8 mouse cellular contexts compared by ENCODE assay signal in genomic region chr8:84067911-84068310, GRCm38 (mm10). TPM values are rescaled to one million over a fixed set of nuclear protein-coding genes. Genes with fewer than 3 reads are reported as not detected.
A peak's percentile ranks its signal among the peaks of the same experiment; 100 is the strongest.
DNase-seq lines count a peak whose midpoint lies in the region; ATAC-seq and TF ChIP-seq lines count a peak whose summit lies in the region.

No protein-coding gene starts in this region.

- H3K4me1 ChIP-seq in embryonic facial prominence, embryonic 15.5 days = peaks cover 46% of the 10 kb centered on the region
- H3K4me1 ChIP-seq in intestine, embryonic 16.5 days (ENCODE audit: control insufficient read depth, insufficient read depth, low read length) = peaks cover 36% of the 10 kb centered on the region
- H3K4me1 ChIP-seq in neural tube, embryonic 13.5 days (replicated peaks) = peaks cover 64% of the 10 kb centered on the region

- no peaks in the 10 kb centered on the region for H3K9me3 ChIP-seq in embryonic facial prominence, embryonic 15.5 days (replicated peaks)
- H3K9me3 ChIP-seq in intestine, embryonic 16.5 days (ENCODE audit: control insufficient read depth, low read length) = no peaks in the 10 kb centered on the region
- H3K9me3 ChIP-seq in neural tube, embryonic 13.5 days = no peaks in the 10 kb centered on the region

- H3K27ac ChIP-seq in layer of hippocampus, adult 2 months = peak overlapping the region; percentile 99
- H3K27ac ChIP-seq in embryonic facial prominence, embryonic 15.5 days (replicated peaks) = no peak overlapping the region
- no peak overlapping the region for H3K27ac ChIP-seq in intestine, embryonic 16.5 days (ENCODE audit: low read length)
- no peak overlapping the region for H3K27ac ChIP-seq in neural tube, embryonic 13.5 days (replicated peaks)

- ATAC-seq in embryonic facial prominence, embryonic 15.5 days (ENCODE audit: insufficient number of reproducible peaks, low FRiP score, low TSS enrichment, low read depth) = no peak
- ATAC-seq in intestine, embryonic 16.5 days = no peak
- no peak for ATAC-seq in neural tube, embryonic 13.5 days (ENCODE audit: low read depth)

- peak overlapping the region; percentile 47 for H3K4me2 ChIP-seq in embryonic facial prominence, embryonic 15.5 days (replicated peaks)
- peak overlapping the region; percentile 59 for H3K4me2 ChIP-seq in intestine, embryonic 16.5 days (ENCODE audit: low read depth, low read length)
- peak overlapping the region; percentile 55 for H3K4me2 ChIP-seq in neural tube, embryonic 13.5 days

- WGBS in embryonic facial prominence, embryonic 15.5 days = 85% methylated on average over 7 of the region's 7 CpGs
- WGBS in intestine, embryonic 16.5 days = 76% methylated on average over 7 of the region's 7 CpGs
- 87% methylated on average over 7 of the region's 7 CpGs for WGBS in neural tube, embryonic 13.5 days

- no peaks in the 10 kb centered on the region for H3K36me3 ChIP-seq in embryonic facial prominence, embryonic 15.5 days
- H3K36me3 ChIP-seq in intestine, embryonic 16.5 days (ENCODE audit: control insufficient read depth, insufficient read depth, low read length) = no peaks in the 10 kb centered on the region
- no peaks in the 10 kb centered on the region for H3K36me3 ChIP-seq in neural tube, embryonic 13.5 days

- H3K27me3 ChIP-seq in embryonic facial prominence, embryonic 15.5 days = no peaks in the 10 kb centered on the region
- H3K27me3 ChIP-seq in intestine, embryonic 16.5 days (replicated peaks; ENCODE audit: control insufficient read depth, insufficient read depth, low read length) = no peaks in the 10 kb centered on the region
- no peaks in the 10 kb centered on the region for H3K27me3 ChIP-seq in neural tube, embryonic 13.5 days

- H3K9ac ChIP-seq in embryonic facial prominence, embryonic 15.5 days = no peak overlapping the region
- peak overlapping the region; percentile 35; the same call in 1 of the 2 replicates for H3K9ac ChIP-seq in intestine, embryonic 16.5 days (ENCODE audit: low read depth, low read length)
- H3K9ac ChIP-seq in neural tube, embryonic 13.5 days = peak overlapping the region; percentile 58

- DNase-seq in layer of hippocampus, adult 2 months (ENCODE audit: low spot score in 2 of 2) = no peak
- no peak for DNase-seq in layer of hippocampus, adult 8-10 months (ENCODE audit: low spot score in 2 of 2)
- DNase-seq in spleen, adult 18-20 months = no peak
- no peak for DNase-seq in right cerebral cortex, postnatal 10 days (ENCODE audit: low spot score in 2 of 2)
- no peak for DNase-seq in gastrocnemius, postnatal 4 days (ENCODE audit: low spot score in 2 of 2)

- TF ChIP-seq CTCF in layer of hippocampus, adult 2 months (conservative IDR thresholded peaks at IDR 0.05) = no peak

- peak overlapping the region; percentile 79 for H3K4me3 ChIP-seq in layer of hippocampus, adult 2 months
- H3K4me3 ChIP-seq in embryonic facial prominence, embryonic 15.5 days (replicated peaks) = peak overlapping the region; percentile 94
- H3K4me3 ChIP-seq in intestine, embryonic 16.5 days (ENCODE audit: low read length) = peak overlapping the region; percentile 97
- H3K4me3 ChIP-seq in neural tube, embryonic 13.5 days = peak overlapping the region; percentile 77

RNA-seq across cellular contexts. Expression of gene Rfx1, which starts 1.3 kb away (rescaled TPM):
- total RNA-seq in layer of hippocampus, adult 2 months (2021) = 10 to 100 TPM; 28.7 to 33.3 TPM
- 10 to 100 TPM; 24.6 to 34.1 (median 28.3) TPM for total RNA-seq in layer of hippocampus, adult 8-10 months (2022)
- polyA plus RNA-seq in embryonic facial prominence, embryonic 15.5 days (2015; fragmentation: Nextera tagmentation; extraction: Ambion mirVana) = 9.8 and 10.2 TPM in 2 replicates
- polyA plus RNA-seq in intestine, embryonic 16.5 days (2015; fragmentation: Nextera tagmentation; extraction: Ambion mirVana) = 5.9 and 6.8 TPM in 2 replicates
- polyA plus RNA-seq in neural tube, embryonic 13.5 days (2015; fragmentation: Nextera tagmentation; extraction: Ambion mirVana) = 8.1 and 8.2 TPM in 2 replicates
- total RNA-seq in gastrocnemius, postnatal 4 days (2021) = 10 to 100 TPM; 10.1 to 11.7 TPM

RNA-seq across cellular contexts. Expression of gene Gm10643, which starts 3.0 kb away (rescaled TPM):
- total RNA-seq in layer of hippocampus, adult 2 months (2021) = 1 to 10 TPM; 4.2 to 6.7 TPM
- 1 to 10 TPM; 3.4 to 7.1 (median 5.4) TPM for total RNA-seq in layer of hippocampus, adult 8-10 months (2022)
- 1.6 and 1.7 TPM in 2 replicates for polyA plus RNA-seq in embryonic facial prominence, embryonic 15.5 days (2015; fragmentation: Nextera tagmentation; extraction: Ambion mirVana)
- polyA plus RNA-seq in intestine, embryonic 16.5 days (2015; fragmentation: Nextera tagmentation; extraction: Ambion mirVana) = 0.76 and 0.81 TPM in 2 replicates
- 1.9 and 2.2 TPM in 2 replicates for polyA plus RNA-seq in neural tube, embryonic 13.5 days (2015; fragmentation: Nextera tagmentation; extraction: Ambion mirVana)
- 1 to 10 TPM; 2.5 to 3.2 TPM for total RNA-seq in gastrocnemius, postnatal 4 days (2021)

RNA-seq across cellular contexts. Expression of gene Rln3, which starts 23.1 kb away (rescaled TPM):
- not detected for total RNA-seq in layer of hippocampus, adult 2 months (2021)
- total RNA-seq in layer of hippocampus, adult 8-10 months (2022) = not detected
- polyA plus RNA-seq in embryonic facial prominence, embryonic 15.5 days (2015; fragmentation: Nextera tagmentation; extraction: Ambion mirVana) = not detected in 2 replicates
- polyA plus RNA-seq in intestine, embryonic 16.5 days (2015; fragmentation: Nextera tagmentation; extraction: Ambion mirVana) = 0.23 and 0.37 TPM in 2 replicates
- polyA plus RNA-seq in neural tube, embryonic 13.5 days (2015; fragmentation: Nextera tagmentation; extraction: Ambion mirVana) = not detected in 2 replicates
- total RNA-seq in gastrocnemius, postnatal 4 days (2021) = not detected

RNA-seq across cellular contexts. Expression of gene Il27ra, which starts 25.5 kb away (rescaled TPM):
- total RNA-seq in layer of hippocampus, adult 2 months (2021) = 1 to 10 TPM; 2.0 TPM
- 1 to 10 TPM; 1.5 to 2.7 (median 1.8) TPM for total RNA-seq in layer of hippocampus, adult 8-10 months (2022)
- polyA plus RNA-seq in embryonic facial prominence, embryonic 15.5 days (2015; fragmentation: Nextera tagmentation; extraction: Ambion mirVana) = 1.4 TPM in 2 replicates
- 1.2 and 1.4 TPM in 2 replicates for polyA plus RNA-seq in intestine, embryonic 16.5 days (2015; fragmentation: Nextera tagmentation; extraction: Ambion mirVana)
- 0.43 and 0.56 TPM in 2 replicates for polyA plus RNA-seq in neural tube, embryonic 13.5 days (2015; fragmentation: Nextera tagmentation; extraction: Ambion mirVana)
- total RNA-seq in gastrocnemius, postnatal 4 days (2021) = 1 to 10 TPM in 1 of 2 experiments, under 1 TPM in 1; 0.93 to 1.4 TPM

RNA-seq across cellular contexts. Expression of gene Dcaf15, which starts 36.7 kb away (rescaled TPM):
- 10 to 100 TPM; 21.2 to 22.5 TPM for total RNA-seq in layer of hippocampus, adult 2 months (2021)
- total RNA-seq in layer of hippocampus, adult 8-10 months (2022) = 10 to 100 TPM; 18.9 to 21.6 (median 19.3) TPM
- 8.0 and 9.4 TPM in 2 replicates for polyA plus RNA-seq in embryonic facial prominence, embryonic 15.5 days (2015; fragmentation: Nextera tagmentation; extraction: Ambion mirVana)
- 8.8 and 9.4 TPM in 2 replicates for polyA plus RNA-seq in intestine, embryonic 16.5 days (2015; fragmentation: Nextera tagmentation; extraction: Ambion mirVana)
- 16.5 and 16.8 TPM in 2 replicates for polyA plus RNA-seq in neural tube, embryonic 13.5 days (2015; fragmentation: Nextera tagmentation; extraction: Ambion mirVana)
- 10 to 100 TPM; 15.6 to 17.5 TPM for total RNA-seq in gastrocnemius, postnatal 4 days (2021)
